Mouse (Mus musculus) limb, embryonic 13.5 days (tissue): ENCODE results near the gene Olfr1314. TPM values are rescaled to one million over a fixed set of nuclear protein-coding genes. Genes with fewer than 3 reads are reported as not detected.

Experiments
- ATAC-seq: fragments of 200-750 bp; cut with Nextera tagmentation; 2 replicates; pipeline ENCODE4 v1.8.0; 2017; ENCODE audit warnings: low read depth, moderate number of reproducible peaks, moderate TSS enrichment; ENCODE audit not compliant: low FRiP score
- H3K27ac ChIP-seq: fragments of 300-500 bp; sonication (generic); 2 replicates; pipeline ENCODE4 v1.5.1; 2015; ENCODE audit warnings: inconsistent platforms, mild to moderate bottlenecking, moderate library complexity
- H3K27me3 ChIP-seq: fragments of 300-500 bp; sonication (generic); 2 replicates; pipeline ENCODE4 v1.6.1; 2015; ENCODE audit warnings: mild to moderate bottlenecking, inconsistent platforms
- H3K36me3 ChIP-seq: fragments of 300-500 bp; sonication (generic); 2 replicates; pipeline ENCODE4 v1.6.1; 2015; ENCODE audit warnings: inconsistent platforms, mild to moderate bottlenecking, moderate library complexity
- H3K4me1 ChIP-seq: fragments of 300-500 bp; sonication (generic); 2 replicates; pipeline ENCODE4 v1.6.1; 2015; ENCODE audit warnings: inconsistent platforms
- H3K4me2 ChIP-seq: fragments of 300-500 bp; sonication (generic); replicated peaks from 2 replicates; pipeline ENCODE4 v1.6.1; 2015; ENCODE audit warnings: inconsistent platforms, mild to moderate bottlenecking, moderate library complexity
- H3K4me3 ChIP-seq: fragments of 300-500 bp; sonication (generic); 2 replicates; pipeline ENCODE4 v1.5.1; 2015; ENCODE audit warnings: moderate library complexity, mild to moderate bottlenecking, inconsistent platforms
- H3K9ac ChIP-seq: fragments of 300-500 bp; sonication (generic); 2 replicates; pipeline ENCODE4 v1.6.1; 2015; ENCODE audit warnings: mild to moderate bottlenecking, inconsistent platforms
- H3K9me3 ChIP-seq: fragments of 300-500 bp; sonication (generic); 2 replicates; pipeline ENCODE4 v1.6.1; 2016; ENCODE audit warnings: inconsistent platforms
- WGBS: fragments of 180-500 bp; shearing (Covaris S2); methylation state at CpG from one replicate; pipeline ENCODE4 v1.1.7; 2015; 5-methylcytosine and 5-hydroxymethylcytosine counted together
- polyA plus RNA-seq: library from polyadenylated mRNA; unstranded; fragments of >200 nt; fragmentation: Nextera tagmentation; extraction: Ambion mirVana; gene quantifications from 2 replicates; pipeline ENCODE4 v1.2.1, GENCODE M21; 2015

Gene Olfr1314
- not detected in 2 replicates for polyA plus RNA-seq

- Histone ChIP-seq H3K9me3 (no peaks in the 10 kb centered on the region), H3K36me3 (no peaks in the 10 kb centered on the region), H3K4me2 (no peak within 1 kb of the TSS), H3K9ac (no peak within 1 kb of the TSS), H3K4me1 (no peaks in the 10 kb centered on the region), H3K4me3 (no peak within 1 kb of the TSS), H3K27ac (no peak within 1 kb of the TSS), H3K27me3 (no peaks in the 10 kb centered on the region)
- ATAC-seq: no peak
These were observed at the start of gene Olfr1314 for GRCm38 (mm10) chr2:112096681-112097080. Olfr1314 (minus strand) TSS chr2:112096781.

DNA sequence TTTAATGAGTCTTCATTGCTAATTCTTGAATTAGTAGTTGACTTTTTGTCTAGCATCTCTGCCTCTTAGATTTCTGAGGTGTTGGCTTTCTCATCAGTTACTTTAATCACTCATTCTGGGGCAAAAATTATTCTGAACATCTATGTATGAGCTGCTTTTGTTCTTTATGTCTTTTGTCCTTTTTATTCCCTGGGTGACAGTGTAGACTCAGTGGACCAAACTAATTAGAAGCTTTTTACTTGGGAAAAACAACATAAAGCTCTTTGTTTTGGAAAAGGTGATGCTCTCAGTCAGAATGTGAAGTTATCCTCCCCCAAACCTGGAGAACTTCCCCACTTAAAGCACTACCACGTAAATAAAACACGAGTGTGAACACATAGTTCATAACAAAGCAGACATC lies 43.4 kb upstream of the Olfr1314 start, which contains the start of gene Olfr1317:
Gene Olfr1317, plus strand, starts transcription at position 301 of the 400 bp plus-strand sequence.
- Histone ChIP-seq H3K36me3 (no peaks in the 10 kb centered on the region), H3K4me3 (no peak within 1 kb of the TSS), H3K9me3 (no peaks in the 10 kb centered on the region), H3K4me1 (no peaks in the 10 kb centered on the region), H3K9ac (no peak within 1 kb of the TSS), H3K4me2 (no peak within 1 kb of the TSS), H3K27ac (no peak within 1 kb of the TSS), H3K27me3 (no peaks in the 10 kb centered on the region)
- 71% methylated on average over 2 of the region's 2 CpGs for WGBS
- ATAC-seq: no peak

DNA sequence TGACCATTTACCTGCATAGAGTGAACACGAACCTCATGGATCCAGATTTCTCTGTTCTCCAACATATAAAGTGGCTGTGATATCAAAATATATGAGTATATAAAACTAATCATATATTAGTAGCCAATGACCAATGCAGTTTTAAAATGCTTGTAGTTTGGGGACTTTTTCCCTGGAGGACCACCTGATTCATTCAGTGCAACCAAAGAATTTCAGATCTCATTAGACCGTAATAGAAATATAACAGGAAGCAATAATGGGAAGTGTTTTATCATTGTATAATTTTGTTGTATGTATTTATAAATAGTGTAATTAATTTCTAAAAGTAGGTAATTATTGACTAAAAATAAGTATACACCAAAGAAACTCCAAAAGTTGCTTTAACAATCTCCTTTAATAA lies 38.3 kb upstream of the Olfr1314 start, which contains the start of gene Olfr1316:
Gene Olfr1316, minus strand, starts transcription at position 101 of the 400 bp plus-strand sequence.
- Histone ChIP-seq H3K9me3 (no peaks in the 10 kb centered on the region), H3K9ac (no peak within 1 kb of the TSS), H3K4me1 (no peaks in the 10 kb centered on the region), H3K27ac (no peak within 1 kb of the TSS), H3K4me2 (no peak within 1 kb of the TSS), H3K4me3 (no peak within 1 kb of the TSS), H3K36me3 (no peaks in the 10 kb centered on the region), H3K27me3 (no peaks in the 10 kb centered on the region)
- 89% methylated on average over 2 of the region's 2 CpGs for WGBS
- no peak for ATAC-seq

GRCm38 (mm10) chr2:112115340-112115739 lies 18.8 kb upstream of the Olfr1314 start, which contains the start of gene Olfr1315-ps1:
Olfr1315-ps1 (minus strand) TSS chr2:112115440.
- 73% methylated on average over 1 of the region's 1 CpGs for WGBS
- Histone ChIP-seq H3K27ac (no peak within 1 kb of the TSS), H3K9ac (no peak within 1 kb of the TSS), H3K4me3 (no peak within 1 kb of the TSS), H3K27me3 (no peaks in the 10 kb centered on the region), H3K4me2 (no peak within 1 kb of the TSS), H3K36me3 (no peaks in the 10 kb centered on the region), H3K9me3 (no peaks in the 10 kb centered on the region), H3K4me1 (no peaks in the 10 kb centered on the region)
- ATAC-seq: no peak

- Histone ChIP-seq H3K4me1 (no peaks in the 10 kb centered on the region), H3K36me3 (no peaks in the 10 kb centered on the region), H3K4me2 (no peak within 1 kb of the TSS), H3K9ac (no peak within 1 kb of the TSS), H3K9me3 (no peaks in the 10 kb centered on the region), H3K27ac (no peak within 1 kb of the TSS), H3K27me3 (no peaks in the 10 kb centered on the region), H3K4me3 (no peak within 1 kb of the TSS)
- ATAC-seq: no peak
These were observed 18.8 kb downstream of the Olfr1314 start, which contains the start of gene Olfr1313 for GRCm38 (mm10) chr2:112077743-112078142. Olfr1313 (minus strand) TSS chr2:112077843.

- 33% methylated on average over 1 of the region's 1 CpGs for WGBS
- no peaks in the 10 kb centered on the region for H3K27me3 ChIP-seq
These were observed 46.4 kb downstream of the Olfr1314 start, which contains the start of gene Olfr1312 for GRCm38 (mm10) chr2:112050138-112050537. Olfr1312 (minus strand) TSS chr2:112050238.

More at GRCm38 (mm10) chr2:112050138-112050537, 46.4 kb downstream of the Olfr1314 start, which contains the start of gene Olfr1312:
- no peaks in the 10 kb centered on the region for H3K4me1 ChIP-seq
- no peak within 1 kb of the TSS for H3K4me2 ChIP-seq
- H3K27ac ChIP-seq: no peak within 1 kb of the TSS
- H3K4me3 ChIP-seq: no peak within 1 kb of the TSS
- no peaks in the 10 kb centered on the region for H3K9me3 ChIP-seq
- H3K9ac ChIP-seq: no peak within 1 kb of the TSS
- no peaks in the 10 kb centered on the region for H3K36me3 ChIP-seq
- no peak for ATAC-seq

Other genes starting within 250 kb of the Olfr1314 start
- not detected in 2 replicates for gene Olfr1305, start 219.6 kb downstream of the Olfr1314 start, polyA plus RNA-seq
- not detected in 2 replicates for gene Olfr1306, start 180.5 kb downstream of the Olfr1314 start, polyA plus RNA-seq
- 0.01 TPM in 1 of 2 replicates, not detected in the other for gene Olfr1307, start 147.3 kb downstream of the Olfr1314 start, polyA plus RNA-seq
- not detected in 2 replicates for gene Olfr1308, start 131.8 kb downstream of the Olfr1314 start, polyA plus RNA-seq
- gene Olfr1309, start 106.5 kb downstream of the Olfr1314 start, polyA plus RNA-seq: not detected in 2 replicates
- not detected in 2 replicates for gene Olfr1310, start 84.1 kb downstream of the Olfr1314 start, polyA plus RNA-seq
- not detected in 2 replicates for gene Olfr1311, start 72.4 kb downstream of the Olfr1314 start, polyA plus RNA-seq
- gene Olfr1312, start 46.5 kb downstream of the Olfr1314 start, polyA plus RNA-seq: not detected in 2 replicates
- gene Olfr1313, start 18.9 kb downstream of the Olfr1314 start, polyA plus RNA-seq: not detected in 2 replicates
- not detected in 2 replicates for gene Olfr1315-ps1, start 18.7 kb upstream of the Olfr1314 start, polyA plus RNA-seq
- gene Olfr1316, start 38.2 kb upstream of the Olfr1314 start, polyA plus RNA-seq: not detected in 2 replicates
- gene Olfr1317, start 43.5 kb upstream of the Olfr1314 start, polyA plus RNA-seq: not detected in 2 replicates
- gene Olfr1318, start 57.4 kb upstream of the Olfr1314 start, polyA plus RNA-seq: 0.08 TPM in 1 of 2 replicates, not detected in the other
- 15.2 and 18.4 TPM in 2 replicates for gene Lpcat4, start 142.7 kb upstream of the Olfr1314 start, polyA plus RNA-seq
- gene Nutm1, start 162.5 kb upstream of the Olfr1314 start, polyA plus RNA-seq: not detected in 2 replicates
- gene Nop10, start 165.1 kb upstream of the Olfr1314 start, polyA plus RNA-seq: 189 and 193 TPM in 2 replicates
- 9.2 and 9.5 TPM in 2 replicates for gene Slc12a6, start 169.0 kb upstream of the Olfr1314 start, polyA plus RNA-seq
- gene Gm21985, start 169.5 kb upstream of the Olfr1314 start, polyA plus RNA-seq: not detected in 2 replicates